Mouse (Mus musculus) frontal cortex, adult (tissue): ENCODE measurements around the gene Ergic1.
A peak's percentile ranks its signal among the peaks of the same experiment; 100 is the strongest.

Source experiments
- ATAC-seq: cut with Nextera tagmentation; 2 replicates; pipeline ENCODE4 v1.9.2; 2017; ENCODE audit warnings: mild to moderate bottlenecking, moderate library complexity, mixed read lengths; ENCODE audit not compliant: low TSS enrichment

Gene Ergic1

GRCm38 (mm10) chr17:26624999-26625398, 63.7 kb downstream of the Ergic1 start:
- no peak for ATAC-seq

- ATAC-seq, result no peak
Measured at GRCm38 (mm10) chr17:26625521-26626010, 64.3 kb downstream of the Ergic1 start.

GRCm38 (mm10) chr17:26628479-26628878, 67.2 kb downstream of the Ergic1 start:
- ATAC-seq, result no peak

- ATAC-seq, result peak; percentile 13; the same call in 1 of the 2 replicates
Measured at GRCm38 (mm10) chr17:26628936-26629335, 67.6 kb downstream of the Ergic1 start.

GRCm38 (mm10) chr17:26631811-26632327, 70.6 kb downstream of the Ergic1 start:
- peak; percentile 79 for ATAC-seq

GRCm38 (mm10) chr17:26633186-26633585, 71.9 kb downstream of the Ergic1 start:
- ATAC-seq, result no peak

GRCm38 (mm10) chr17:26633926-26634325, 72.6 kb downstream of the Ergic1 start:
- ATAC-seq, result no peak

GRCm38 (mm10) chr17:26634539-26634938, 73.2 kb downstream of the Ergic1 start:
- ATAC-seq, result peak; percentile 54; the same call in 1 of the 2 replicates

GRCm38 (mm10) chr17:26635951-26636350, 74.7 kb downstream of the Ergic1 start:
- no peak for ATAC-seq

GRCm38 (mm10) chr17:26637851-26638250, 76.6 kb downstream of the Ergic1 start:
- ATAC-seq, result no peak

GRCm38 (mm10) chr17:26638655-26639054, 77.4 kb downstream of the Ergic1 start:
- peak; percentile 32; the same call in 1 of the 2 replicates for ATAC-seq

GRCm38 (mm10) chr17:26639791-26640190, 78.5 kb downstream of the Ergic1 start:
- no peak for ATAC-seq

- ATAC-seq, result no peak
Measured at GRCm38 (mm10) chr17:26640286-26640740, 79.0 kb downstream of the Ergic1 start.

GRCm38 (mm10) chr17:26643456-26643855, 82.2 kb downstream of the Ergic1 start:
- no peak for ATAC-seq

- no peak for ATAC-seq
Measured at GRCm38 (mm10) chr17:26643993-26644392, 82.7 kb downstream of the Ergic1 start.

- no peak for ATAC-seq
Measured at GRCm38 (mm10) chr17:26644509-26645410, 83.5 kb downstream of the Ergic1 start.

- no peak for ATAC-seq
Measured at GRCm38 (mm10) chr17:26645411-26645854, 84.1 kb downstream of the Ergic1 start.

GRCm38 (mm10) chr17:26647283-26647682, 86.0 kb downstream of the Ergic1 start:
- ATAC-seq, result peak; percentile 21; the same call in 1 of the 2 replicates

GRCm38 (mm10) chr17:26649565-26649964, 88.3 kb downstream of the Ergic1 start:
- ATAC-seq, result no peak

GRCm38 (mm10) chr17:26650451-26651363, 89.4 kb downstream of the Ergic1 start:
- ATAC-seq, result peak; percentile 74

- ATAC-seq, result no peak
Measured at GRCm38 (mm10) chr17:26658854-26659572, 97.7 kb downstream of the Ergic1 start.
